Mouse (Mus musculus) adrenal gland, postnatal 36 days (tissue): ENCODE measurements around the gene Il27. TPM values are rescaled to one million over a fixed set of nuclear protein-coding genes. Genes with fewer than 3 reads are reported as not detected.

Experiments used
- DNase-seq, 2 experiments: peaks; one replicate each; pipeline ENCODE4 v3.0.0; 2021; ENCODE audit warnings: mixed read lengths in 1 of 2
- long read RNA-seq, 2 experiments: library from polyadenylated mRNA; stranded (forward); transcript quantifications; one replicate each; pipeline ENCODE4 v2.0.0; 2021; ENCODE audit warnings: borderline sequencing depth in 2 of 2
- total RNA-seq, 2 experiments: library from RNA; stranded (reverse); gene quantifications; 2 replicates each; pipeline ENCODE4 v1.2.3; 2021

Il27 gene
- not detected for total RNA-seq
- long read RNA-seq, experiment 1 = 0 reads
- long read RNA-seq, experiment 2 = 0 reads

DNA sequence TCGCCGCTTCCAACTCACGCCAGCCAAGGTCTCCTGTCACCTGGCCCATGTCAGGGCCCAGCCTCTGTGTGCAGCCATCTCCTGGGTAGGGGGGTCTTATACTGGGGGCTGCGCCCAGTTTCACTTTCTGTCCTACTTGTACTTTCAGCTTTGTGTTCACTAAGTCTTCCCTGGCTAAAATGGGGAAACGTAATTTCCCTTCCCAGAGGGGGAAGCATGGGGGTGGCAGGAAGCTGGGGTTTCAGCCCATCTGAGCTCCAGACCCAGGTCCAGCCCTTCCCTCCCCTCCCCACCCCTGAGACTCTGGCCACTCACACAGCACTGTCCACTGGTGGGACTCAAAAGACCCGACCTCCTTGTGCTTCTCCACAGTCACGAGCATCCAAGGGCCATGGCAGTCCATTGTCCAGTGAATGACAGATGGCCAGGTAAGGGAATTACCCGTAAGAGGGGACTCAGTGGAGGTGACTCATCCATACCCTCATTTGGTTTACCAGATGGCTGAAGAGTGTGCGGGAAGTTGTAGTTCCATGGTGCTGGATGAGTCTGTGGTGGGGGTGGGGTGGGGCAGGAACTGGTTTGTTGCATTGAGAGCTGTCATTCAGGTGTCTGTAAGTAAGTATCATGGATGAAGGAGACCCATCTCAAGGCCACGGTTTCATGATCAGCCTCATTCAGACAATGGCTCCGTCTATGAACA, at the start of gene Il27:
TSS of gene Il27 (minus strand) at position 80 of the 700 bp plus-strand sequence.
- no peak for DNase-seq

DNA sequence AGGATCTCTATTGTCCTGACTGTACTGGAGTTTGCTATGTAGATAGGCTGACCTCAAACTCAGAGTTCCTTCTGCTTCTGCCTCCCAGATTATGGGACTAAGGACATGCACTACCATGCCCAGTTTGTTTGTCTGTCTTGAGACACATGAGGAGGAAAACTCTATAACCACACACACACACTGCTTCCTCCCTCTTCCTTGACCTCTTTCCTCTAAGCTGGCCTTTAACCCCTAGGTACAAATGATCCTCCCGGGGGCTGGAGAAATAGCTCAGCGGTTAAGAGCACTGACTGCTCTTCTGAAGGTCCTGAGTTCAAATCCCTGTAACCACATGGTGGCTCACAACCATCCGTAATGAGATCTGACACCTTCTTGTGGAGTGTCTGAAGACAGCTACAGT, 49.6 kb upstream of the Il27 start:
- DNase-seq = no peak

- DNase-seq = peak; percentile 41 to 60
Observed at GRCm38 (mm10) chr7:126643244-126643617, 48.5 kb upstream of the Il27 start.

DNA sequence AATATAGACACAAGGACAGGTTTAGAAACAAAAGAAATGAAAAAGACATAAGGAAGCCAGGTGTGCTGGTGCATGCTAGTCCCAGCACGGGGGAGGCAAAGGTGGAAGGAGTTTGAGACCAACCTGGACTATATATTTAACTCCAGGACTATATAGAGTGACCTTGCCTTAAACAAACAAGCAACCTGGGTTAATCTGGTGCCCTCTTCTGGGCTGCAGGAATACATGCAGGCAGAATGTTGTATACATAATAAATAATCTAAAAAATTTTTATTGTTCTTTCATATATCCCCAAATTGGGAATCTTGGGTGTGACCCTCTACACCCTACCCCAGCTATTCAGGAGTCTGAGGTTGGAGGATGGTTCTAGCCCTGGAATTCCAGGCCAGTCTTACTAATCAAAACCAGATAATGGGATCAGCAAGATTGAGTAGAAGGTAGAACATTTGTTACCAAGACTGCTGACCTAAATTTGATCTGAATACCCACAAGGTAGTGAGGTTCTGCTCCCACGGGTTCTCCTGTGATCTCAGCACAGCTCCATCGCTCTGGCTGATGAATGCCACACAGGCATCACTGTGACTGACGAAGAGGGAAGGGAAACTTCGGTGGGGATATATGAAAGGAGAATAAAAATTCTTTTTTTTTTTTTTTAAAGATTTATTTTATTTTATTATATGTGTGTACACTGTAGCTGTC, 48.0 kb upstream of the Il27 start:
- DNase-seq = no peak

DNA sequence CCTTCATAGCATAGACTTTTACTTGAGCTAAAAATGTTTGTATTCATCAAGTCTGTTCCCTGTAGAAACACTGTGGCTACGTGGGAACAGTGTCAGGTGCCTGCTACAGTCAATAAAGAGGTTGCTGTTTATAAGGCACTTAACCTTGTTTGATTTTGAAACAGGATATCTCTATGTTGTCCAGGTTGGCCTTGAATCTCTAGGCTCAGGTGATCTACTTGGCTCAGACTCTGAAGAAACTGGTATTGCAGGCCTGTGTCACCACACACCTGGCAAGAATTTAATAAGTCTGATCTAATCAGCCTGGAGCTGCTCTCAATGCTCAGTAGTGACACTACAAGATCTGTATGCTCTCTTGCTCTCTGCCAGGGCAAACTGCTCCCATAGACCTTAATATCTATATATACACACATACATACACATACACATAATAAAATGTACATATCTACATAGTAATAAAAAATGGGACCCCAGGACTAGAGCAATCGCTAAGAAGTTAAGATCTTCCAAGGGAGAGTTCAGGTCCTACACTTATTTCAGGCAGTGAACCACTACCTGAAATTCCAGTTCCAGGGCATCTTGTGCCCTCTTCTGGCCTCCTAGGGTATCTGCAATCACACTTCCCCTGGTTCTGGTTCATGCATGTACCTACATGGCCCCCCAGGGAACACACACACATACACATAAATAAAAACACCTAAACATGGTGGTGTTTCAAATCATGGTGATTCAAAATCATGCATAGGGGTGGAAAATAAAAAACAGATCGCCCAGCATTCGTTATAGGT, 42.2 kb upstream of the Il27 start:
- peak; percentile 42 to 52 for DNase-seq

DNA sequence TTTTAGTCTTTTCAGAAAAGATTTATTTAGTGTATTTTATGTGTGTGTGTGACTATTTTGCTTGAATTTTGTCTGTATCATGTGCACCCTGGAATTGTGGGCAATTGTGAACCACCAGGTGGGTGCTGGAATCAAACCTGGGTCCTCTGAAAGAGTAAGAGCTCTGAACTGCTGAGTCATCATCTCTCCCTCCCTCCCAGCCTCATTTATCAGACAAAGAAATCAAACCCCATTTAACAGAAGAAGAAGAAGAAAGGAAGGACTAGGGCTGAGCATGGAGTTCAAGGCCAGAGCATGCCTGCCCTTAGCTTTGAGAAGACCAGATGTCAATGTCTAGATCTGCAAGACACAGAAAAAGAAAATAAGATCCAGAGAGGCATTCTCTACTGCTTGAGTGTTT, 40.6 kb upstream of the Il27 start:
- DNase-seq = no peak

DNA sequence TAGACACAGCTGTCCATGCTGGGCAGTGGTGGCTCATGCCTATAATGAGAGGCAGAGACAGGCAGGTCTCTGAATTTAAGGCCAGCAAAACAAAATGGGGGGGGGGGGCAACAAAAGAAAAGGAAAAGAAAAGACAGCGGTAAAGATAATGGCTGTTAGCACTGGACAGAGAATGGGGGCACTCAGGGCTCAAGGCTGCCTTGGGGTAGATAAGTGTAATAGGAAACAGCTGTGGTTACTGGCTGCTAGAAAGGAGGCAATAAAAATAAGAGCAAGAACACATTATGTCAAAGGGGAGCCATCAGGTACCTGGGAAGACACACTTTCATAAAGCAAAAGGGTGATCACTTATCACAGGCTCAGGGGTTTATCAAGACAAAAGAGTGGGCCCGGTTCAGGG, 37.7 kb upstream of the Il27 start:
- DNase-seq = no peak

- DNase-seq = no peak
Observed at GRCm38 (mm10) chr7:126630824-126631518, 36.2 kb upstream of the Il27 start, which contains the start of gene Nupr1. Nupr1 (minus strand) TSS chr7:126630861.

- no peak for DNase-seq
Observed at GRCm38 (mm10) chr7:126629915-126630314, 35.2 kb upstream of the Il27 start.

DNA sequence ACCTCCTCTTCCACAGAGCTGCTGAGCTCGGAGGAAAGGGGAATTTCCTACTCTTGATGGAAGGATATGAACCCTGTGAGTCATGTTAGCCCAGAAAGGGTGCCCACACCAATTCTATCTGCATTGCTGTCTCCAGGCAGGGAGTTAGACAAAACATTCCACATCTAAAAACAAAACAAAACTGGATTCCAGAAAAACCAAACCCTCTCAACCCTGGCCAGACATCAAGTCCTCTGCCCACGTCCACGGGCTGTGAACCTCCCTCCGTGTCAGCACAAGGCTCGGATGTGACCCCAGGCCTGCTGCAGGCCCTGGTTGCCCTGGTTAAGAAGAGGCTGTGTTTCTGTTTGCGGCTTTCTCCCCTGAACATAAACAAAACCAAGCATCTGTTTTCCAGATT, 33.4 kb upstream of the Il27 start:
- DNase-seq = no peak

DNA sequence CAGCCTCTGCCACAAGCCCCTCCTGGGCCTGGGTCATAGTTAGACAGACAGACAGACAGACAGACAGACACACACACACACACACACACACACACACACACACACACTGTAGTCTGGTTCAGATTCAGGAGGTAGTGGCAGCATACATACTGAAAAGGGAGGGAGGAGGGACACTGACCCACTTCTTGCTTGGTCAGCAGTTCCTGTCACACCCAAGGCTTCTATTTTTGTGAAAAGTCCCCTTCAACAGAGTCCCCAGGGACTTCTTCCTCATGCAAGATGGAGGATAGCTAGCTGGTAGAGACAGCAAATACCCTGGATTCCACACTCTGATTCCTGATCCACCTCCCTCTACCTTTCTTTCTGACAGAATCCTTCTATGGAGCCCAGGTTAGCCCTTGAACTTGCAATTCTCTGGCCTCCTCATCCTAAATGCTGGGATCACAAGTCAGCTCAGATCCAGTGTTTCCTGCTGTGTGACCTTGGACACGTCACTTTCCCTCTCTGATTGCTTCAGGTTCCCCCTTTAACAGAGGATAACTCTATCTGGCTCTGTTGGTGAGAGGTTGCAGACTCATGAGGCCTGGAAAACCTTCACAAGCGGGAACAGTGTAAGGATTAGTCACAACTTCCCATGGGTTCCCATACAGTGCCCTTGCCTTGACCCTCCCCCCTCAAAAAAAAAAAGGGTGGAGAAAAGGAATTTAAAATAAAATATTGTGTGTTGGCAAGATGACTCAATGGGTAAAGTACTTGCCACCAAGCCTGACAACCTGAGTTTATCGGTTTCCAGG, 31.3 kb upstream of the Il27 start:
- DNase-seq = peak; percentile 25 to 42

DNA sequence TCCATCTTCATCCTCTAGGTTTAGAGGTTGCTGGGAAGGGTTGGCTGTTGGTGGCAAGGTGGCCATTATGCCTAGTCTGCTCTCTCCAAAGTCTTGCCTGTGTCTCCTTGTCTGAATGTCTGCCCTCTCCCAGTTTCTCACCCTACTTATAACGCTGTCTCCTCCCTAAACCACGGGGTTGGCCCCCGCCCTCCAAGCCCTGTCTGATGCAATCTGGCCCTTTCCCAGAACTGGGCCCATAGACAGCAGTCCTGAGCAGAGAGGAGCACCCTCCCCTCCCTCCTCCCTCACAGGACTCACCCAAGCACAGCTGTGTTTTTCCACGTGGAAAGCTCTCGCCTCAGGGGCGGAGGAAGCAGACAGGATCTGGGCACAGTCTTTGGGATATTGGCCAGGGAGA, 30.6 kb upstream of the Il27 start:
- peak; percentile 83 to 86 for DNase-seq

DNA sequence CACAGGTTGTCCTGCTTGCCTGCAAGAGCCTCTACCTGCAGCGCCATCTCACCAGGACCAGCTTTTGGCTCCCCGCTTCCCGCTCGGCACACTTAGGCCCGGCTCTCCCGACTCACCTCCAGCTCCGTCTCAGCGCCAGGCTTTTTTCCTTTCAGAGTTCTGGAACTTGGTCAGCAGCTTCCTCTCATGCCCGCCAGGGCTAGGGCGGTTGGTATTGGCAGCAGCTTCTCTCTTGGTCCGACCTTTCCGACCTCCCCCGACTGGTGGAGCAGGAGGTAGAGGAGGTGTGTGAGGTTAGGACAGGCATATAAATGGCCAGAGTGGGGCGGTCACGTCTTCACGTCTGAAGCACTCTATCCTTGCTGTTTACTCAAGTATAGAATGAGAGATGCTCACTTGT, 30.0 kb upstream of the Il27 start:
- no peak for DNase-seq

DNA sequence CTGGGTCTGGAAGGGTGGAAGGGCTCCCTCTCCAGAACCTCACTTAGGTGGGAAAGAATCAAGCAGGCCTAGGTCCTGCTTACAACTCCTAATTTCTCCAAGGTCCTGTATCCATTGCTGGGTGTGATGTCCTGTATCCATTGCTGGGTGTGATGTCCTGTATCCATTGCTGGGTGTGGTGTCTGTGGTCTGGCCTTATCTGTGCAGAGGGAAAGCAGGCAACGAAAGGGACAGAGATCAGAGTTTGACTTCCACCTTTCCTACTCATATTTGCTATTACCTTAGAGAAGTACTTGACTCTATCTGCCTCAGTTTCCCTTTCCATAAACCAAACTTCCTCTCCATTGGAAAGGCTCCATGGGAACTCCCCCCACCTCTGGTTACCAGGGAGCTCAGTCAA, 28.6 kb upstream of the Il27 start:
- no peak for DNase-seq

- no peak for DNase-seq
Observed at GRCm38 (mm10) chr7:126621452-126622359, 27.0 kb upstream of the Il27 start.

- no peak for DNase-seq
Observed at GRCm38 (mm10) chr7:126619559-126620275, 25.0 kb upstream of the Il27 start.

DNA sequence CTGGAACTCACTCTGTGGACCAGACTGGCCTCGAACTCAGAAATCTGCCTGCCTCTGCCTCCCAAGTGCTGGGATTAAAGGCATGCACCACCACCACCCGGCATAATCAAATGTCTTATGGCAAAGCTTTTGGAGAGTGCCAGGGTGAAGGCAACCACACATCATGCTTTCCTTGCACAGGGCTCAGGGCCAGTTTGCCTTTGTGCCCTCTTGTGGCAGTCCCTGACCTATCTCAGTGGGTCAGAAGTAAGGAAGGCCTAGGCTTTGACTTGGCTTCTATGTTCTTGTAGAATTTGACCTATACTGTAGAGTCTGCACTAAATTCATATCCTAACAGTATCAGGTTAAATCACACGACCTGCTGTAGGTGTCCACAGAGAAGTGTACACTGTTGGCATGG, 22.0 kb upstream of the Il27 start:
- peak in 1 of 2 experiments; percentile 35 for DNase-seq

DNA sequence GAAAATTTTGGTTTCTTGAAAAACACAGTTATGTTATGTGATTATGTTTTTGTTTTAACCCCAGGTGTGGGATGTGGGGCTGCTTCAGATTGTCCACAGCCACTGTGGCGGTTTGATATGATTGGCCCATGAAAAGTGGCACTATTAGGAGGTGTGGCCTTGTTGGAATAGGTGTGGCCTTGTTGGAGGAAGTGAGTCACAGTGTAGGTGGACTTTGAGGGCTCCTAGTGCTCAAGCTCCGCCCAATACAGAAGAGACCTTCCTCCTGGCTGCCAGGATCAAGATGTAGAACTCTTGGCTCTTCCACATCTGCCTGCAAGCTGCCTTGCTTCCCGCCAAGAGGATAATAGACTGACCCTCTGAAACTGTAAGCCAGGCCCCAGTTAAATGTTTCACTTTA, 18.0 kb upstream of the Il27 start:
- DNase-seq = no peak

DNA sequence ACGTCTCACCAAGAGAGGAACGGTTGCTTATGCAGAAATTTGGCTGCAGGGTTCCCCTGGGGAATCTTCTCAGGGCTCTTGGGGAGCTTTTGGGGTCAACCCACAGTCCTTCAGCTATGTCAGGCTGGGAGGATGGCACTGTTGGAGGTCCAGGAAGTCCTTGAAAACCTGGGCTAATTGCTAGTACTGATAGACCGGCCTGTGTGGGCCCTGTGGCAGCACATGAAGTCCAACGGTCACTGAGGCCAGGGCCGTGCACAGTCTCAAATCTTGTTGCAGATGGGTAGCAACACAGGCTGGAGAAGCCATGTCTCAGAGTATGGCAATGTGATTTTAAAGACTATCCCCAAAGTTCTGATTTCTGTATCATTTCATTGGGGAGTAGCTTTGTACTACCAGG, 13.1 kb upstream of the Il27 start:
- no peak for DNase-seq

GRCm38 (mm10) chr7:126607064-126607463, 12.3 kb upstream of the Il27 start:
- peak; percentile 55 to 60 for DNase-seq
